Mouse (Mus musculus) layer of hippocampus, adult 18-20 months (tissue): Measurements from ENCODE around the gene Sox18. TPM values are rescaled to one million over a fixed set of nuclear protein-coding genes. Genes with fewer than 3 reads are reported as not detected.
A peak's percentile ranks its signal among the peaks of the same experiment; 100 is the strongest.

ENCODE experiments used
- DNase-seq, 2 experiments: peaks; one replicate each; pipeline ENCODE4 v3.0.0; 2022; ENCODE audit warnings: low spot score in 2 of 2
- long read RNA-seq: library from polyadenylated mRNA; stranded (forward); transcript quantifications from one replicate; pipeline ENCODE4 v2.0.0, GENCODE M21; 2021
- total RNA-seq, 2 experiments: library from RNA; stranded (reverse); gene quantifications; 2 replicates each; pipeline ENCODE4 v1.2.3; 2021

Gene Sox18
- total RNA-seq = 10 to 100 TPM; 11.3 to 12.6 TPM
- long read RNA-seq, transcript Sox18-201 (2 exons, 1,620 nt) = major isoform, 6 of 6 reads
- long read RNA-seq, partial matches to known transcripts = 0 of 6 reads
- long read RNA-seq, other reads (novel, unspliced or antisense) = 0 of 6 reads

DNA sequence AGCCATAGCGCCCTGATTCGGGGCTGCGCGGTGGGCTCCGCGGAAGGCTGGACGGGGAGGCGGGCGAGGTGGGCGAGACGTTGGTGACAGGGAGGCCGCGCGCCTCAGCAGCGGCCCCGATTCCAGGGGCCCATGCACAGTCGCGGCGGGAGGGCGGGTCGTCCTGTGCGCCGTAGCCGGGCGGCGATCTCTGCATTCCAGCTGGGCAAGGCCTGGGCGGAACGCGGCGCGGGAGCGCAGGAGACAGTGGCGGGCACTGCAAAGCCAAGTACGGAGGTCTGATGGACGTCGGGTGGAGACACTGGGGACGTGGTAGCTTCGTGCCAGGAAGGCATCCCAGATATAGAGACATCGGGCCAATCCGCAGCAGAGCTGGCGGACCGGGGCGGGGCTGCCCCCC lies at the start of gene Sox18:
TSS of gene Sox18 (minus strand) at position 315 of the 400 bp plus-strand sequence.
- DNase-seq = peak in 1 of 2 experiments; percentile 39

- no peak for DNase-seq
Observed at GRCm38 (mm10) chr2:181721200-181721599, 49.8 kb upstream of the Sox18 start.

- no peak for DNase-seq
Observed at GRCm38 (mm10) chr2:181720061-181720460, 48.6 kb upstream of the Sox18 start.

DNA sequence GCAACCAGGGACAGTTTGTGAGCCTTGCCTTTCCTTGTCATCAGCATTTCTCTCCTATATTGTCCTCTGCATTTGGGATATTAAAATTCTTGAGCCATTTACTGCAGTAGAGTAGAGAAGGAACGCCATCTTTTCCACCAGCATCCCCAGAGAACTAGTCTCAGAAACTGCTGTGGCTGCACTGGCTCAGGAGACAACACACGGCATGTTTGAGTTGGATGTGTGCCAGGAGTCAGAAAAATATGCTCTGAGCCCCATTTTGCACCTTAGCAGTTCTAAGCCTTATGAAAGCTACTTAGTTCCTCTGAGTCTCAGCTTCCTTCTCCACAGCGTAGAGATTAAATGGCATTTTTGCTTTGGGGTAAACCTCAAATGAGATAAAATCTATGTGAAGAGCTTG lies 45.6 kb upstream of the Sox18 start:
- no peak for DNase-seq

DNA sequence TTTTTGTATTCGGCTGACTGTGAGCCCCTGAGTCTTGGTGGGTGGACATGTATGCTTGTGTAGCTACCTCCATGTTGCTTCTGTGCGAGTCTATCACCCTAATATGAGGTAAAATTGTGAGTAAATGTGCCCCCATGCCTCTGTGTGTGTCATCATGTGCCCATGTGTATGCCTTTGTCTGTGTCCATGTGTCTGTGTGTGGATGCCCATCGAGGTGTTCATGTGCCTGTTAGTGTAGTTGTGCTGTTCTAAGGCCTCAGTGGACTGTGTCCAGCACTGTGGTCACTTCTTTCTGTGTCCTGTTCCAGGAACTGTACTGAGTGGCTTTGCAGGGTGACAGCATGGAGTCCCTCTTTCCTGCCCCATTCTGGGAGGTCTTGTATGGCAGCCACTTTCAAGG lies 43.9 kb upstream of the Sox18 start:
- no peak for DNase-seq

DNA sequence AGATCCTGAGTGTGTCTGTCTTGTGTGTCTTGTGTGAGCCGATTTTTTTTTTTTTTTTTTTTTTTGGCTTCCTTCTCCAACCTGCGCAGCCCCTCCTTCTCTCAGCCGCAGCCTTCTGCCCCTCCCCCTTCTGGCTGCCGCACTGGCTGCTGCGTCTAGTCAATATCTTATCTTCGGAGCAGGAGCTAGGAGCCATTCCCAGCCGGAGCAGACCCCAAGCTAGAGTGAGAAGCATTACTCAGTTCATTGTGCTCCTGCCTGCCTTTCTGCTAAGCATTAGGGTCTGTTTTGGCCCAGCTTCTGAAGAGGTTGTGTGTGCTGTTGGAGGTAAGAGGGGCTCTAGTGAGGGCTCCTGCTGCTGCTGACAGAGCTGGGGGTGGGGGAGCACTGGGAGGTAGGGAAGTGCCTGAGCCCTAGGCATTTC lies 43.5 kb upstream of the Sox18 start, which contains the start of gene Oprl1:
TSS of gene Oprl1 (plus strand) at position 114 of the 424 bp plus-strand sequence.
- DNase-seq = peak; percentile 64 to 73

DNA sequence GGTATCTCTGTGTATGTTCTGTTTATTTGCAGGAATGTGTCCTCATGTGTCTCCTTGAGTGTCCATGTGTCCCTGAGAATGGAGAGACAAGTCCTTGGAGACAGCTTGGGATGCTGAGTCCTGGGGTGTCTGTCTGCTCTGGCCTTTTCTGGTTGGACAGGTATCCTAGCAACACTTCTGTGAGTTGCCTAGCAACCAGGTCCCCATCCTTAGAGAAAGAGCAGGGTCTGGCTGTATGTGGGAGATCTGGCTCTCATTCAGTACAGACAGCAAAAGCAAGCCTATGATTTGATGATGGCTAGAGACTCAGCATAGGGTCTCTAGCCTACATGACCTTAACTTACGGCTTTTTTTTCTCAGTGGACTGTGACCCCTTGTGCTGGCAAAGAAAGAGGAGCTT lies 42.3 kb upstream of the Sox18 start:
- peak; percentile 74 to 80 for DNase-seq

DNA sequence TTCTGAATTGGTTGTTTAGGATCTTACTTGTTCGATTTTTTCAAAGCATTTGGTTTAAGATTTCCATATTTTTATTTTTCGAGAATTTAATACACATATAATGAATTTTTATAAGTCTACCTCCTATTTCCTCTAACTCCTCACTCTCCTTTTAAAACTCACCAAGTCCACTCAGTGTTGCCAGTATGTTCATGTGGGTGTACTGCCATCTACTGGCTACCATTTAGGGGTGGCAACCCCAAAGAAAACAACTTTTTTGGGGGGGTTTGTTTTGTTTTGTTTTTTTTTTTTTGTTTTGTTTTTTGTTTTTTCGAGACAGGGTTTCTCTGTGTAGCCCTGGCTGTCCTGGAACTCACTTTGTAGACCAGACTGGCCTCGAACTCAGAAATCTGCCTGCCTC lies 35.2 kb upstream of the Sox18 start:
- no peak for DNase-seq

DNA sequence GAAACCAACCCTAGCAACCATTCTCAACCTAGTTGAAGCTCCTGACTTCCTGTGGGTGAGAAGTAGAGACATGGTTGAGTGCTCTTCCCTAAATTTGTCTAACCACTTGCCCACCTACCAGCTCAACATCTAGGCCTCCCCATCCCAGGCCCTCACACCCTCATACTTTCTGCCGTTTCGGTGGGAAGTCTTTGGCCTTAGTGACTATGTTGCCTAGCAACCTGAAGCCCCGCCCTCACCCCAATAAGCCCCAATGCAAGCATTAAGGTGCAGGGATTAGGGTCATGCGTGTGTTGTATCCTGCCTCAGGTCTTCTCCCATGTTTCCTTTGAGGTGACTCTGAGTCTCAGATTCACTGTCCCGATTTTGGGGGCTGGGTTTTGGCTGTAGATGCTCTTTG lies 26.8 kb upstream of the Sox18 start, which contains the start of gene Lkaaear1:
TSS of gene Lkaaear1 (minus strand) at position 202 of the 400 bp plus-strand sequence.
- no peak for DNase-seq

DNA sequence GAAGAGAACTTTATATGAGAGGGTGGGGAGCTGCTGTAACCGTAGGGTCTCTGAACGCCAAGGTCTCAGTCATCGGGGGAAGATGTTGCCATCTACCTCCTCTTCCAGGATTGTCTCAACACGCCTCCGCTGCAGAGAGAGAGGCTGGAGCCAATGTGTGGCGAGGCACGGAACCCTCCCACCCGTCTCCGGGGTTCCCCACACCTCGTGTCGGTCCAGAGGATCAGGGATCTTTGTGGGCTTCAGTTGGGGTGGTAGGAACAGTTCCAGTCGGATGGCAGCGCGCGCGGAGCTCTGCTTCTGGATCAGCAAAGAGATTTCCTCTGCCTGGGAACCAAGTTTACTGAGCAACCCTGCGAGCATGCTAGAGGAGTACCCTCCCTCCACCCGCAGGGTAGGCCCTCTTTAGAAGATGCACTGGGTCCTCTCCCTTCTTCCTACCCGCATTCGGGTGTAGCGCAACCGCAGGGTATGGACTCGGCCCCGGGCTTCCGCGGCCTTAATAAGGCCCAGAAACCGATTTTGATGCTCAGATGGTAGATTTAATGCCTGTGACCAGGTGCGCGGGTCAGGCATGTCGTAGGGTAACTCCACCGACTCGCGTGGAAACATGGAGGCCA lies 25.5 kb upstream of the Sox18 start:
- DNase-seq = no peak

- no peak for DNase-seq
Observed at GRCm38 (mm10) chr2:181695776-181696175, 24.3 kb upstream of the Sox18 start.

- no peak for DNase-seq
Observed at GRCm38 (mm10) chr2:181694581-181694980, 23.1 kb upstream of the Sox18 start.

DNA sequence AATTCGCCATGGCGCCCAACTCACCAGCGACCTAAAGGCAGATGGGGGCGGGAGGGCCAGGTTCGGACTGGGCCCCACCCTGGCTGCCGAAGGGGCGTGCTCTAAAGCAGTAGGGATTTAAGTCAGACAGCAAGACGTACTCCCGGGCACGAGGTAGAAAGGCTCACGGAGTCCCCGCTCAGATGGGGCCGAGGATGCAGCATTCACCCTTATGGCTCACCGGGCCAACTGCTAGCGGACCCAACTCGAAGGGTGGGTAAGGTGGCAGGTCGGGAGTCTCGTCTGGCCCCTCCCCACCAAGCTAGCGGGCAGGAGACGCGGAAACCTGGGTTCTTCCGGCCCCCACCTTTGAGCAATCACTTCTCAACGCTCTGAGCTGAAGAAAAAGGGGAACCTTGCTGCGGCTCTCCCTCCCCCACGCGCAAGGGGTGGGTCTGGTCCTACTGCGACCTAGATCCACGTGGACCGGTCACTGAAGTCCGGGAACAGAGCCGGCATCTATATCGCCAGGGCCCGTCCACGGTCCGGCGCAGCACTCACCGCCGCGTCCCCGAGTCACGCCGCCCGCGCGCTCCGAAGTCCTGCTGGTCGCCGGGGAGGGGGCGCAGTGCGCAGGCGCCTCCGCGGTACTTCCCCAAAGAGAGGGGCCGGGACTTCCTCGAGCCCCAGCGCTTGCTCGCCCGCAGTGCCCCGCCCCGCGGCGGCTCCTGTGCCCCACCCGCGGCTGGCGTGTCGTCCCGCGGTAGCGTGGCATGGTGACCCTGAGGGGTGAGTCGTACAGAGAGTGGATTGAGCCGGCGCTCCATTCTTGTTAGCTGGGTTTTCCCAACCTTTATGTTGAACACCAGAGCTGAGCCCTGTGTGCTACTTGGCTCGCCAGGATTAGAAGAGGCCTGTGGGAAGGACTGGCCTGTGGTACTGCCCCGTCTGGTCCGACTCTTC lies 22.2 kb upstream of the Sox18 start, which contains the start of gene Rgs19:
TSS of gene Rgs19 (minus strand) at position 639 of the 942 bp plus-strand sequence.
- DNase-seq = peak; percentile 79 to 82

DNA sequence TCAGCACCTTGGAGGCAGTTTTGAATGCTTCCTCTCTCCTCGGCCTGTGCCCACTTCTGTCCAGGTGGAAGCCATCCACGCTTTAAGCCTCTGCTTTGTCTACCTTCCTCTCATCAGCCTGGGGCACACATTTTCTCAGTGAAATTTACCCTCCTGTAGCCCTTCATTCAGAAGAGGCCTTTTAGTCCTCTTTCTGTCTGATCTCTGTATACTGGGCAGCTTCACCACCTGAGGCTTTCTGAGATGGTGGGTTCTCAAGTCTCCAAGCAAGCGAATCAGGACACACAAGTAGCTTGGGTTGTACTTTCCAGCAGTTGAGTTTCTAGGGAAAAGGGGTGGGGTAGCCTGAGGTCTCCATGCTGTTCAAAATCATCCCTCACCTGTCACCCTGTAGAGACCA lies 20.9 kb upstream of the Sox18 start:
- no peak for DNase-seq

DNA sequence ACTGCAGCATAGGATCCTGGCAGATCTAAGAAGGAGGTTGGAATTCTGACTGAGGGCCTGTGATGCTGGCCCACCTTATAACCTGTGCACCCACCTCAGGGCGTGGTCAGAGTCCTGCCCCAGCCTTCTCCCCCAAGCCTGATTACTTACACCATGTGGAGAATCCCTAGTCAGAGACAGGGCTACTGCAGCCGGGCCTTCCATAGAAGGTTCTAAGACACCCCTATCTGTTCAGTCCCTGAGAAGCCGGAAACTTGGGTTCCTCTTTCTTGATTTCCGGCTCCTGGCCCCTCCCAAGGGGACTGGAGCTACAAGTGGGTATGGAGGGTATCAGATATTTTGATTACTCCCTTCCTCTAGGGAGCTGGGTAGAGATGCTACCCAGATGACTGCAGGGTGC lies 20.1 kb upstream of the Sox18 start:
- no peak for DNase-seq

GRCm38 (mm10) chr2:181691083-181691482 lies 19.6 kb upstream of the Sox18 start:
- no peak for DNase-seq

GRCm38 (mm10) chr2:181689466-181690160 lies 18.2 kb upstream of the Sox18 start:
- DNase-seq = no peak

- no peak for DNase-seq
Observed at GRCm38 (mm10) chr2:181687586-181687985, 16.1 kb upstream of the Sox18 start.

- DNase-seq = no peak
Observed at GRCm38 (mm10) chr2:181685686-181686085, 14.2 kb upstream of the Sox18 start.

GRCm38 (mm10) chr2:181684713-181685112 lies 13.3 kb upstream of the Sox18 start:
- no peak for DNase-seq

DNA sequence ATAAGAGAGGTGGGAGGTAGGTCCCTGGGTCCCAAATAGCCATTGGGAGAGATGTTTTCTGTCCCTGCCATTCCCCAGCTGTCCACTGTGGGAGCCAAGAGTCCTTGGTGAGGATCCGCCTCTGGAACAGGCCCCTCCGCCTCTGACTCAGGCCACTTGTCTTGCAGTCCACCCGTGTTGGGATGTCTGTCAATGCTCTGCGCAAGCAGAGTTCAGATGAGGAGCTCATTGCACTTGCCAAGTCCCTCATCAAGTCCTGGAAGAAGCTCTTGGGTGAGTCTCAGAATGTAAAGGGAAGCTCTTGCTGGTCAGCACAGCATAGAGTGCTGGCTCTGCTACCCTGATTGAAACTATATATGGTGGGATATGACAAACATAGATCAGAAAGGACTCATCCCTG lies 11.9 kb upstream of the Sox18 start:
- no peak for DNase-seq
